Mouse (Mus musculus) kidney, adult 10 weeks (tissue): Measurements from ENCODE around the gene Anapc15. TPM values are rescaled to one million over a fixed set of nuclear protein-coding genes. Genes with fewer than 3 reads are reported as not detected.

Source experiments
- polyA plus RNA-seq: library from polyadenylated mRNA; stranded (reverse); fragments of 350-450 nt; fragmentation: Illumina TruSeq; extraction: RNeasy Lipid Tissue Mini Kit (QIAGEN cat#74804); gene quantifications from one replicate; pipeline ENCODE4 v1.2.3, GENCODE M21; 2014; ENCODE audit warnings: low read depth, low replicate concordance

Gene Anapc15
- polyA plus RNA-seq, result 16.7 TPM

GRCm38 (mm10) chr7:101863415-101863814 lies at the start of gene Anapc15:
Anapc15 (plus strand) TSS chr7:101863715.

GRCm38 (mm10) chr7:101817861-101818401 lies 45.6 kb upstream of the Anapc15 start, which contains the start of gene Phox2a:
Phox2a (plus strand) TSS chr7:101818313.

GRCm38 (mm10) chr7:101837606-101838471 lies 25.7 kb upstream of the Anapc15 start, which contains the start of gene Inppl1:
Inppl1 (minus strand) TSS chr7:101838229.

GRCm38 (mm10) chr7:101857094-101857493 lies 6.4 kb upstream of the Anapc15 start, which contains the start of gene Folr2:
Folr2 (minus strand) TSS chr7:101857194.

GRCm38 (mm10) chr7:101870629-101871028 lies 7.1 kb downstream of the Anapc15 start, which contains the start of gene Folr1:
Folr1 (minus strand) TSS chr7:101870788.

GRCm38 (mm10) chr7:101905561-101906286 lies 42.2 kb downstream of the Anapc15 start, which contains the start of gene Lamtor1:
Lamtor1 (plus strand) TSS chr7:101905904.

GRCm38 (mm10) chr7:101906287-101906681 lies 42.8 kb downstream of the Anapc15 start, which contains the start of gene Tomt:
Tomt (minus strand) TSS chr7:101906359.

GRCm38 (mm10) chr7:101933751-101934240 lies 70.3 kb downstream of the Anapc15 start, which contains the start of the genes Lrrc51 and Numa1:
Lrrc51 (minus strand) TSS chr7:101933895.
Numa1 (plus strand) TSS chr7:101934111.

Other genes with a start within 250 kb of the Anapc15 start
- 9.3 TPM for gene Clpb, start 200.1 kb upstream of the Anapc15 start, polyA plus RNA-seq
- gene Phox2a, start 45.4 kb upstream of the Anapc15 start, polyA plus RNA-seq, result not detected
- gene Inppl1, start 25.5 kb upstream of the Anapc15 start, polyA plus RNA-seq, result 25.5 TPM
- not detected for gene Folr2, start 6.5 kb upstream of the Anapc15 start, polyA plus RNA-seq
- gene Folr1, start 7.1 kb downstream of the Anapc15 start, polyA plus RNA-seq, result 65.8 TPM
- gene Lamtor1, start 42.2 kb downstream of the Anapc15 start, polyA plus RNA-seq, result 9.7 TPM
- gene Tomt, start 42.6 kb downstream of the Anapc15 start, polyA plus RNA-seq, result not detected
- gene Lrrc51, start 70.2 kb downstream of the Anapc15 start, polyA plus RNA-seq, result 4.3 TPM
- gene Numa1, start 70.4 kb downstream of the Anapc15 start, polyA plus RNA-seq, result 58.5 TPM
- 9.1 TPM for gene Il18bp, start 155.0 kb downstream of the Anapc15 start, polyA plus RNA-seq
- gene Rnf121, start 201.8 kb downstream of the Anapc15 start, polyA plus RNA-seq, result 16.5 TPM
- gene Xndc1, start 201.8 kb downstream of the Anapc15 start, polyA plus RNA-seq, result 9.9 TPM
- not detected for gene Xntrpc, start 202.0 kb downstream of the Anapc15 start, polyA plus RNA-seq
- not detected for gene Trpc2, start 219.4 kb downstream of the Anapc15 start, polyA plus RNA-seq
- not detected for gene Art1, start 238.0 kb downstream of the Anapc15 start, polyA plus RNA-seq
- not detected for gene Art5, start 245.8 kb downstream of the Anapc15 start, polyA plus RNA-seq